Mouse (Mus musculus) naive thymus-derived CD4-positive, alpha-beta T cell, adult 2 months (primary cell): Measurements from ENCODE around the gene E2f7.

ENCODE experiments used
- DNase-seq: peaks from one replicate; pipeline ENCODE4 v3.0.0-alpha.2; 2011; ENCODE audit warnings: low read depth

The E2f7 gene

GRCm38 (mm10) chr10:110773878-110774277 is 28.6 kb downstream of the E2f7 start:
- no peak for DNase-seq

GRCm38 (mm10) chr10:110781772-110782171 is 36.5 kb downstream of the E2f7 start:
- no peak for DNase-seq

GRCm38 (mm10) chr10:110782655-110783054 is 37.4 kb downstream of the E2f7 start:
- DNase-seq: no peak

- no peak for DNase-seq
Observed at GRCm38 (mm10) chr10:110788049-110788752, 43.0 kb downstream of the E2f7 start.

- no peak for DNase-seq
Observed at GRCm38 (mm10) chr10:110789683-110790082, 44.4 kb downstream of the E2f7 start.

GRCm38 (mm10) chr10:110793150-110793787 is 48.0 kb downstream of the E2f7 start:
- no peak for DNase-seq

GRCm38 (mm10) chr10:110794564-110795205 is 49.4 kb downstream of the E2f7 start:
- DNase-seq: peak; percentile 74

- no peak for DNase-seq
Observed at GRCm38 (mm10) chr10:110795206-110795796, 50.1 kb downstream of the E2f7 start.

GRCm38 (mm10) chr10:110801296-110801695 is 56.1 kb downstream of the E2f7 start:
- no peak for DNase-seq

- no peak for DNase-seq
Observed at GRCm38 (mm10) chr10:110804279-110805024, 59.2 kb downstream of the E2f7 start.

- no peak for DNase-seq
Observed at GRCm38 (mm10) chr10:110805025-110805740, 59.9 kb downstream of the E2f7 start.

GRCm38 (mm10) chr10:110806471-110806870 is 61.2 kb downstream of the E2f7 start:
- no peak for DNase-seq

- DNase-seq: no peak
Observed at GRCm38 (mm10) chr10:110810528-110810927, 65.3 kb downstream of the E2f7 start.

GRCm38 (mm10) chr10:110811209-110811861 is 66.1 kb downstream of the E2f7 start:
- no peak for DNase-seq

GRCm38 (mm10) chr10:110811862-110812225 is 66.6 kb downstream of the E2f7 start:
- no peak for DNase-seq

GRCm38 (mm10) chr10:110821139-110821538 is 75.9 kb downstream of the E2f7 start:
- DNase-seq: no peak

- DNase-seq: no peak
Observed at GRCm38 (mm10) chr10:110821692-110822091, 76.5 kb downstream of the E2f7 start.

- no peak for DNase-seq
Observed at GRCm38 (mm10) chr10:110832336-110832735, 87.1 kb downstream of the E2f7 start.

- no peak for DNase-seq
Observed at GRCm38 (mm10) chr10:110835115-110835806, 90.0 kb downstream of the E2f7 start.
